Mouse (Mus musculus) adrenal gland, adult 18-20 months (tissue): ENCODE data around the gene Olfr1469. TPM values are rescaled to one million over a fixed set of nuclear protein-coding genes. Genes with fewer than 3 reads are reported as not detected.
"Not testable (repeated sequence)": the region's sequence is repeated elsewhere in the genome, so short reads cannot be mapped to it uniquely, and the experiment has no call there.

Experiments used
- DNase-seq, 2 experiments: peaks; one replicate each; pipeline ENCODE4 v3.0.0; 2021 to 2022; ENCODE audit warnings: low spot score in 2 of 2
- long read RNA-seq, 2 experiments: library from polyadenylated mRNA; stranded (forward); transcript quantifications; one replicate each; pipeline ENCODE4 v2.0.0; 2021
- total RNA-seq, 2 experiments: library from RNA; stranded (reverse); gene quantifications; 1 replicate in 1 of 2; 2 replicates in 1 of 2; pipeline ENCODE4 v1.2.3; 2021

The Olfr1469 gene
- total RNA-seq: not detected
- long read RNA-seq, experiment 1: 0 reads
- long read RNA-seq, experiment 2: 0 reads

DNA sequence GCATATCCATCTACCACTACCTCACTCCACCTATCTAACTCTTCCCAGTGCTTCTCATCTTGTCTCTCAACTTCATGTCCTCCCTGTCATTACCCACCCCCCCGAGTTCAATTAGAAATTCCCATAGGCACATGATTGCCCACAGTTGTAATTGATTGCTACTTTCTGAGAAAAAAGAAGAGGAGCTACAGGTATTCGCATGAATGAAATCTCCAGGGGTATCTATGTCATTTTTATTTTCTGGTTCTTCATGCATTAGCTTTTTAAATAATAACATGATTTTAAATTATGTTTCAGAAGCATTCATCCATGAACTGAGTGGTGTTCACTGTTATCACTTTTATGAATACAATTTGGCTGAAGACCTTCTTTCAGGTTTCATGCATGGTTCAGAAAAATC is at the start of gene Olfr1469:
TSS of gene Olfr1469 (plus strand) at position 301 of the 400 bp plus-strand sequence.
- no peak for DNase-seq

DNA sequence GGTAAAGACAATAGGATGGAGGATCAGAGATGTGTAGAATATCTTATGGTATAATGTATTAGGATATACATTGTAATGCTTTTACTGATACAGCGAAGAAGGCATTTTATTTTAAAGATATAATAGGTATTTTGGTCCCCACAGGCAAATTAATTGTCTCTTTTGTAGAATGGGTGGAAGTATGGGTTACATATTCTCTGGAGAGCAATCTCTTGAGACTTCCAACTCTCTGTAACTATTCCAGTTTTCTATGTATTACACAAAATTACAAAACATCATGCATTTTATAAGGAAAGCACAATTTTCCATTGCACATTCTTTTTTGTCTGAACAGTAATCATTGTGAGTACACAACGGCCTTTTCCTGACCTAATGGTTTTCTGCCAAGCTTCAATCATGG is 45.7 kb upstream of the Olfr1469 start, which contains the start of gene Olfr1467:
TSS of gene Olfr1467 (plus strand) at position 301 of the 400 bp plus-strand sequence.
- DNase-seq: no peak

DNA sequence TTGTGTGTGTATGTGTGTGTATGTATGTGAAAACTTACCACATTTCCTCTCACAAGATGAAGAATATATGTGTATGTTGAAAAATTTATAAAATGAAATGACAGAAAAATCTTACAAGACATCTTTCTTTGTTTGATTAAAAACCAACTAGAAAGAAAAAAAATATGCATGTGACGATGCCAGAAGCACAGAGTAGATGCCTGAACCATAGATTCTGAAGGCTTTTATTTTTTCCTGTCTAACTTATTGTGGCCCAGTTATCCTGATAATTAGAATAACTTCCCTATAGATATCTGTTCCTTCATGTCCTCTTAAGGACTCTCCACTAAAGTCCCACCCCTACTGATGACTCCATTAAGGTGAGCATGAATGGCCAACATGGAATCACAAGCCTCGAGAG is 35.5 kb downstream of the Olfr1469 start, which contains the start of gene Olfr1471:
TSS of gene Olfr1471 (plus strand) at position 301 of the 400 bp plus-strand sequence.
- DNase-seq: not testable (repeated sequence)

DNA sequence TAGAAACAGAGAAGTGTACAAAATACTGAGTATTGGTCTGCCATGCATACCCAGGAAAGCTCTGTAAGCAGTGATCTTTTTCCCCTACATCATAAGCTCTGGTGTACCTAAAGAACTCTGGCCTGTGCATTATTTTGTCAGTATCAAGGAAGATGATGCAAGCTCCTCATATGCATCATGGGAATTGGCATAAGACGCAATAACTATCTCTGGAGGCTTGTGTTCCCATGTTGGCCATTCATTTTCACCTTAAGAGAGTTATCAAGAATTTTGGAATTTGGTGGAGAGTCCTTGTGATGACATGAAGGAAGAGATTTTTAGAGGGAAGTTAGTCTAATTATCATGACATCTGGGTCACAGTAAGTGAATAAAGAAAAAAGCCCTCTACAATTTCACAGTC is 48.3 kb downstream of the Olfr1469 start, which contains the start of gene Olfr1472:
TSS of gene Olfr1472 (minus strand) at position 101 of the 400 bp plus-strand sequence.
- no peak for DNase-seq

Other genes starting within 250 kb of the Olfr1469 start
- not detected for gene Olfr1461, start 244.8 kb upstream of the Olfr1469 start, total RNA-seq
- gene Olfr1462, start 222.1 kb upstream of the Olfr1469 start, total RNA-seq: not detected
- gene Olfr1463, start 176.5 kb upstream of the Olfr1469 start, total RNA-seq: not detected
- not detected for gene Olfr1465, start 92.3 kb upstream of the Olfr1469 start, total RNA-seq
- not detected for gene Olfr1466, start 69.0 kb upstream of the Olfr1469 start, total RNA-seq
- not detected for gene Olfr1467, start 45.6 kb upstream of the Olfr1469 start, total RNA-seq
- gene Olfr1471, start 35.6 kb downstream of the Olfr1469 start, total RNA-seq: not detected
- gene Olfr1472, start 48.2 kb downstream of the Olfr1469 start, total RNA-seq: not detected
- gene Olfr1474, start 61.7 kb downstream of the Olfr1469 start, total RNA-seq: not detected
- gene Olfr1475, start 72.3 kb downstream of the Olfr1469 start, total RNA-seq: not detected
- not detected for gene Olfr1477, start 92.7 kb downstream of the Olfr1469 start, total RNA-seq
- gene Olfr1480, start 120.1 kb downstream of the Olfr1469 start, total RNA-seq: not detected
- not detected for gene Olfr1484, start 175.7 kb downstream of the Olfr1469 start, total RNA-seq
- gene Olfr1487, start 209.5 kb downstream of the Olfr1469 start, total RNA-seq: not detected
- gene Olfr1489, start 223.8 kb downstream of the Olfr1469 start, total RNA-seq: not detected
- not detected for gene Olfr1490, start 243.2 kb downstream of the Olfr1469 start, total RNA-seq